ENCODE assay signal across 8 mouse cellular contexts in genomic region chr12:76177864-76178518, GRCm38 (mm10). TPM values are rescaled to one million over a fixed set of nuclear protein-coding genes. Genes with fewer than 3 reads are reported as not detected.
DNase-seq lines count a peak whose midpoint lies in the region.

No protein-coding gene starts in this region.

- H3K9me3 ChIP-seq in limb, embryonic 10.5 days (replicated peaks) = no peaks in the 10 kb centered on the region
- H3K9me3 ChIP-seq in midbrain, embryonic 10.5 days (replicated peaks) = no peaks in the 10 kb centered on the region

- peaks cover 5% of the 10 kb centered on the region for H3K4me1 ChIP-seq in limb, embryonic 10.5 days
- H3K4me1 ChIP-seq in midbrain, embryonic 10.5 days = peaks cover 10% of the 10 kb centered on the region

- peak overlapping the region; percentile 59 for H3K4me3 ChIP-seq in limb, embryonic 10.5 days
- peak overlapping the region; percentile 59 for H3K4me3 ChIP-seq in midbrain, embryonic 10.5 days

- H3K36me3 ChIP-seq in limb, embryonic 10.5 days = no peaks in the 10 kb centered on the region
- H3K36me3 ChIP-seq in midbrain, embryonic 10.5 days = no peaks in the 10 kb centered on the region

- 44% methylated on average over 16 of the region's 16 CpGs for WGBS in limb, embryonic 10.5 days
- WGBS in midbrain, embryonic 10.5 days = 41% methylated on average over 16 of the region's 16 CpGs

- DNase-seq in heart, adult 11 months = peak; percentile 83
- no peak for DNase-seq in heart, postnatal 25 days (ENCODE audit: low spot score)
- DNase-seq in cerebellum, adult 9-10 months = peak; percentile 79
- peak; percentile 59 to 60 for DNase-seq in frontal cortex, postnatal 36 days (ENCODE audit: low spot score in 2 of 2)
- DNase-seq in hindlimb bud, embryonic 11.5 days (ENCODE audit: extremely low spot score, low read depth, low spot score) = peak; percentile 81
- peak; percentile 88 for DNase-seq in limb, embryonic 10.5 days (ENCODE audit: low spot score)
- peak; percentile 76 for DNase-seq in midbrain, embryonic 10.5 days (ENCODE audit: low spot score)
- DNase-seq in right cerebral cortex, postnatal 25 days = peak; percentile 23

- H3K27me3 ChIP-seq in limb, embryonic 10.5 days (ENCODE audit: low read depth, poor library complexity, severe bottlenecking) = peaks cover 16% of the 10 kb centered on the region
- H3K27me3 ChIP-seq in midbrain, embryonic 10.5 days (ENCODE audit: low read depth, poor library complexity, severe bottlenecking) = peaks cover 34% of the 10 kb centered on the region

- H3K27ac ChIP-seq in limb, embryonic 10.5 days = no peak overlapping the region
- H3K27ac ChIP-seq in midbrain, embryonic 10.5 days (replicated peaks) = no peak overlapping the region

- intact Hi-C loops in heart, postnatal 25 days (cut with DNase I) = loop anchor here (1.0 to 5.0 kb wide), 2 partner anchors 162 to 386 kb away; no protein-coding TSS in a partner anchor

RNA-seq across cellular contexts. Expression of gene Esr2, which starts 0.9 kb away (rescaled TPM):
- under 1 TPM in 1 of 2 experiments, not detected in 1; 0.08 TPM for total RNA-seq in heart, postnatal 25 days (2021)
- 0.14 and 0.18 TPM in 2 replicates for polyA plus RNA-seq in limb, embryonic 10.5 days (2016; fragmentation: Nextera tagmentation; extraction: Ambion mirVana)
- 0.06 and 0.07 TPM in 2 replicates for polyA plus RNA-seq in midbrain, embryonic 10.5 days (2016; fragmentation: Nextera tagmentation; extraction: Ambion mirVana)
